Mouse (Mus musculus): ENCODE measurements around the gene Utf1.

DNA sequence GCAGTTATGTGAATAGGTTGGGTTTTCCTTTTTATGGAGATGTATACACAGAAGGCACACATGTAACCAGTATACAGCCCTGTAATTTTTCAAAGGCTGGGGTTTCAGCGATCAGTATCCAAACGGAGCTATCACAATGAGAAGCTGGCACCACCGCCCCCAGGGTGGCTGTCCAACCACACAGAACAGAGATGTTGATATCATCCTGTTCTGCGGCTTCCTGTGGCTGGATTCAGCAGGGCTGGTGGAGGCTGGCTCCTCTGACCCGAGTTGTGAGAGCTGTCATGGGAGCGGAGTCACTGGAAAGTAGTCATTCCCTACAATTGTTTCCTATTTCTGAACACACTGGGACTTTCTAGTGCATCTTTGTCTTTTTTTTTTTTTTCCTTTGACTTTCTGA is 38.3 kb upstream of the Utf1 start:
- no peak for TF ChIP-seq CTCF (IDR thresholded peaks at IDR 0.05; ENCODE audit: control insufficient read depth, insufficient read depth, low read length)
- TF ChIP-seq POLR2A (IDR thresholded peaks at IDR 0.05; ENCODE audit: borderline replicate concordance, control insufficient read depth, low read depth, low read length), result no peak

Measured in bone marrow, adult 2 months (tissue).